Mouse (Mus musculus): Measurements from ENCODE around the gene Apol7a.
"Not testable (repeated sequence)": the region's sequence is repeated elsewhere in the genome, so short reads cannot be mapped to it uniquely, and the experiment has no call there.

Gene Apol7a

DNA sequence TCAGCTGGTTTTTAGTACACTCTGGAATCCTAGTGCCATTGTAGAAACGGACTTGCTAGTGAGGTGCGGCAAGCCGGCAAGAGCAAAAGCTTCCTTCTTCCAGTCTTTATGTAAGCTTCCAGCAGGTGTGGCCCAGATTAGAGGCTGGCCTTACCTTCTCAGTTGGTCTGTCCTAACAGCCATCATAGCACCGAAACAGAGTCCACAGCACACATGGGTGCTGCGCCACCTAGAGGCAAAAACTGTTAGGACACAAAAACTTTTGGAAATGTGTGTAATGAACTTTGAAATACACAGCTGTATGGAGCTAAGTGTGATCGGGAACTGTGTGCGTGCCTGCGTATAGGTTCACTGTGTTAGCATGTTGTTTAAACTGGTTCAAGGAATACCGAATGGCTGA is at the start of gene Apol7a:
Gene Apol7a (minus strand): TSS at position 84 of the 400 bp plus-strand sequence.
- DNase-seq (ENCODE audit: low spot score) = peak; percentile 43

DNA sequence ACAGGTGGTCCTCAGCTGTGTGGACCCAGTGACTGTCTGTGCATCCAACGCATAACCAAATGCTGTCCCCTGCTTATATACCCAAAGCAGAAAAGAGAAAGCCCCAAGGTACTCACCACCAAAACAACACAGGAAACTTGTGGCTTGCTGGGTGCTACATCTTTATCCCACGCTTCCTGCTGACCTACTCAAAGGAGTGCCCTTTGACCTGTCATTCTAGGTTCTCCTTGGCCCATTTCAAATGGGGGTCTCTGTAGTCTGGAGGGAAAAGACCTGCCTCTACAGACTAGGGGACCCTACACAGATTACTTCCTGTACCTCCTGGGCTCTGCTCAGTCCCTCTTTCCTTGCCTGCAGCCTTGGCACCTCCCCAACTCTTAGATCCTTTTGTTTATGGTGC is 48.5 kb upstream of the Apol7a start, which contains the start of gene Apol7b:
Gene Apol7b (minus strand): TSS at position 101 of the 400 bp plus-strand sequence.
- not testable (repeated sequence) for DNase-seq (ENCODE audit: low spot score)

DNA sequence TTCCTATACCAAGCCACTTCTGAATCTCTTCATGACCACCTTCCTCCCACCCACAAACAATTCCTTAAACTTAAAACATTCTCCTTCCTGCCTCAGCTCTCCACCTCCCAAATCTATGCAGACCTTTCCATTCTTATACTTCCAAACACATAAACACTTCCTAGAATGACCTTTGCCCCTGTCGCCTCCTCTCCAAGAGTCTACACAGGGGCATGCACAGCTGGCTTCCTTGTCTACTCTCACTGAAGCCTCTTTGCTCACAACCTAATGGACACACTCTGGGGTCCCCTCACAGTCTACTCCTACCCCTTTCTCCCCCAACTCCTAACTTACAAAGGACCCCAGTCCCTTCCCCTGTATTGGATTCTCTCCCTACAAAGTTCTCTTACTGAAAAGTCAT is 46.8 kb upstream of the Apol7a start:
- DNase-seq (ENCODE audit: low spot score) = not testable (repeated sequence)

DNA sequence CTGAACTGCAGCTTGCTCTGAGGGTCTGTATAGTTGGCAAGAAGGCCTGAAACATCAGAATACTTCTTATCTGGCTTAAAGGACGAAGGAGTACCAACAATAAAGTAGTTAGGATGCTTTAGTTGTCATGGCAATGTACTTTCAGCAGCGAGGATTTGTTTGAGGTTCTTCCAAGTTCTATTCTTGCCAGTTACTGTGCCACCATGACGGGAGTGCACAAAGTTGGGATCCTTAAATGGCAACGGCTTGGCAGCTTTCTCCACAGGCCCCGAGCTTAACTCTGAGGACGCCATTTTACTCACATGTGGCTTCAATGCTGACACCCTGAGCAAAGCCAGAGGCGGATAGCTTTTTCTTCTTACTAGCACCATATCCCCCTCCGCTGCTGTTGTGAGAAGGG is 45.8 kb upstream of the Apol7a start:
- not testable (repeated sequence) for DNase-seq (ENCODE audit: low spot score)

DNA sequence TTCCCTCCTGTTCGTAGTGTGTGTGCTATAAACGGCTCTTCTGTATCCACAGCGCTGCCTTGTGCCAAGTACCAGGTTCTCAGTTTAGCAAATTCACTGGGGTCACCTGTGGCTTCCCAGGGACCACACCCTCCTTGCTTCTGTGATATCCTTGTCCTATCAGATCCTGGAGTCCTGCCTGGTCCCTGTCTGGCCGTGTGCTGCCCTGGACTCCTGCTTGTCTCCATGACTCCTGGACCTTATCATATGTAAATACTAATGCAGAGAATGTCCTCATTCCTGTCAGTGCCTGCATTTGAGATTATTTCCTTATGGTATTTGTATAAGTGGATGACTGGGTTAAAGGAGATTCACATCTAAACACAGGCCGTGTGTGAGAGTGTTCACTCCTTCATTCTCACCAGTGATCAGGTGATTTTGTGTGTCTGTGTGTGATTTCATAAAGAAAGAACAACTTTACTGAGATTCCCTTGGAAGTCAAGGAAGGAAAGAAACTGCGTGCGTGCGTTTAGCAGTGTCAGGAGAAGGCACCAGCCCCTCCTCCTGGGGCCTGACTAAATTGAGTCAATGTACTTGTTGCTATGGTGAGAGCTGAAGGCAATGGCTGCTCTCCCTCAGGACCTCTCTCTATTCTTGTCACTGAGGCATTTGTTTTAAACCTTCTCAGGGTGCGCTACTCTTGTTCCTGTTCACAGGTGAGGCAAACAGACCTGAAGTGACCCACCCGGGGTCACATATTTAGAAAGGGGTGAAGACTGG is 30.0 kb upstream of the Apol7a start:
- DNase-seq (ENCODE audit: low spot score) = not testable (repeated sequence)

DNA sequence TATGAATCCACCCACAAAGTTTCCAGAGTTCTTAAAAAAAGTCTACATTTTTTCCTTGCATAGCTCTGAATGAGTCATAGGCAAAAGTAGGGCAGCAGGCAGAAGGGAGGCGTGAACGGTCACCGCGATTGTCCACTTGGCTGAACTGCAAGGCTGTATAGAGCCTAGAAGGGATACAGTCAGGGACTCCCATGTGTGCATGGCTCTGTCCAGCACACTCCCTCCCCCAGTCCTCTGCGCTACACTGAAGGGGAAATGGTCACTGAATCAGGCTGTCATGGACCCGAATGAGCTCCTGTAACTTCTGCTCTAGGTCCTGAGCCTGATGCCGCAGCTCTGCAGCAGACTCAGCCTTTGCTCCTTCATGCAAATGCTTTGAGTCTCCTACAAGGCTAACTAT is 24.0 kb upstream of the Apol7a start:
- DNase-seq (ENCODE audit: low spot score) = not testable (repeated sequence)

DNA sequence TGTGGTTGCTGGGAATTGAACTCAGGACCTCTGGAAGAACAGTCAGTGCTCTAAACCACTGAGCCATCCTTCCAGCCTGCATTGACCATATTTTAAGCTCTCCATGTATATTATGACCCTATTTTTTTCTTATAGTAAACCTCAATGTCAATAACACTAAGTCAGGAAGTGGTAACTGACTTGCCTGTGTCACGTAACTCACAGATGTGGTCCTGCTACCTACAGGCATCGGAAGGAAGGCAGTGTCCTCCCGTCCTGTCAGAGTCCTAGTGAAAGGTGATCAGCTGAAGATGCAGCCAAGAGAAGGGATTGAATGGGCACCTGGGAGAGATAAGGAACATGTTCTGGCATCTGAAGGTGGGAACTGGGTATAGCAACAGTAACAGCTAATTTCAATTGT is 20.7 kb upstream of the Apol7a start:
- DNase-seq (ENCODE audit: low spot score) = not testable (repeated sequence)

DNA sequence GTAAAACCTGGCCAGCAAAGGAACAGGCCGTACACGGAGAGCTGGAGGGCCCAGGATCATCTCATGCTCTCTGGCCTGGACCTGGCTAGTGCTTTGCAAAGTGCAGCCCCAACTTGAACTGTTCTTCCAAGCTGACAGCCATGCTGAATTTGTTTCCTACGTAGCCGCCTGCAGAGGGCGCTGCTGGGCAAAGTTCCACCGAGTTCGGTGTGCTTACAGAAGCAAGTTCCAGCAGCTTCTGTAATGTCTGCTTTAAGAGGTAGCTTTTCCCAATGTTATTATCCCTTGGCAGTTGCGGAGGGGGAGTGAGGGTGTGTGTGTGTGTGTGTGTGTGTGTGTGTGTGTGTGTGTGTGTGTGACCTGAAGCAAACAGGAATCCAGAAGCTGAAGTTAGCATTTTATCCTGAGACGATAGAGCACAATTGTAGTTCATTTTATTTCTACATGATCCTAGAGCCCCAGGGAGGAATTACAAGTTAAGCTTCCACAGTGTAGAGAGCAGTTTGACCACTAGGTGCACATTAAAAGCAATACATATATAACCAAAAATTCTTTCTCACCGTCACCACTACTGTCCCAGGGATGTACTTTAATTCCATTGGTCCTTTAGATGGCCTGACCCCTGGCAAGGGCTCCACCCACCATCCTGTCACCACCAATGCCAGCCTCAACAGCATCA is 17.9 kb upstream of the Apol7a start:
- DNase-seq (ENCODE audit: low spot score) = not testable (repeated sequence)

DNA sequence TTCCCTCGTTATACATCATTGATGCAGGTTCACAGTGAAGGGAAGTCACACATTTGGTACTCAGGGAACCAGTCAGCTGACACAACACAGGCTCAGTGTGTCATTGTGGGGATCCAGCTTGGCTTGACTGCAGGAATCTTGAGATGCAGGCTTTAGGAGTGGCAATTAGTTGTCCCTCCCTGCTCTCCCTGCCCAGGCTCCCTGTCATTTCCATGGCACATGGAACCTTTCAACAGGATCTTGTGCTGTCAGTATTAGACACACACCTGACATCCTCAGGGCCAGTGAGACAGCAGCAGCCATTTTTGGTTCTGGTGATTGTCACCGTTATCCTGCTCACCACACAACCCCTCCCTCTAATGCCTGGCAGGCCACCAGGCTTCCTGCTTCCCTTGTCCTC is 16.7 kb upstream of the Apol7a start:
- not testable (repeated sequence) for DNase-seq (ENCODE audit: low spot score)

DNA sequence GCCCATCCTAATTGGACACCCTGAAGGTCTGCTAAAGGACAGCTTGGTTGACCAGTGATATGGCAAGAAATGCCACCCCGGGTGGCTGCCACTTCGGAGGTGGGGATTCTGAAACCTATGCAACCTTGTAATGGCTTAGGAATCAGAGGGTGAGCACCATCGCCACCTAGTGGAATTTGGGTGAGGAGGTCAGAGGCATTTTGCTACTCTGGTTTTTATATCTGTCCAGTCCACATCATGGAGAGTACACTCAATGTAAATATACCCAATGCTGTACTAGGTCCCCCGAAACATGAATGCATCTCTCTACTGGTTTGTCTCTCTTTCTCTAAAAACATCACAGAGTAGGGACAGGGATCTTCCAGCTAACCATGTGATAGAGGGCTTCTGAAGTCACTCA is 13.8 kb upstream of the Apol7a start:
- not testable (repeated sequence) for DNase-seq (ENCODE audit: low spot score)

DNA sequence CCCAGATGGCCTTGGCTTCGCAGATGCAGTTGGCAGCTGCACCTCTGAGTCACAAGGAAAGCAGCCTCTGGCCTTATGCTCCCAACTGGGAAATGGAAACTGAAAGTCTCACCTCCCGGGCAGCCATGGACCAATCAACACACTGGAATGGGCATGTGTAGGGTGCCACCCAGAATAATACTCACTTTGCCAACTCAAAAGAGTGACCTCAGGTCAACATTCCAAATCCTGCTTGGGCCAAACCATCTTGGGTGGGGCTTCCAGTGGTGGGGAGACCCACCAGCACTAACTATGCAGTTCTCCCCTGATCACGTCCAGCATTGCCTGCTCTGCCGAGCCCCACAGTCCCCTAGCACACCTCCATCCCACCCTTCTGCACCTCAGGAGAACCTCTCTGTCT is 12.1 kb upstream of the Apol7a start, which contains the start of gene Apol9a:
Gene Apol9a (minus strand): TSS at position 101 of the 400 bp plus-strand sequence.
- not testable (repeated sequence) for DNase-seq (ENCODE audit: low spot score)

DNA sequence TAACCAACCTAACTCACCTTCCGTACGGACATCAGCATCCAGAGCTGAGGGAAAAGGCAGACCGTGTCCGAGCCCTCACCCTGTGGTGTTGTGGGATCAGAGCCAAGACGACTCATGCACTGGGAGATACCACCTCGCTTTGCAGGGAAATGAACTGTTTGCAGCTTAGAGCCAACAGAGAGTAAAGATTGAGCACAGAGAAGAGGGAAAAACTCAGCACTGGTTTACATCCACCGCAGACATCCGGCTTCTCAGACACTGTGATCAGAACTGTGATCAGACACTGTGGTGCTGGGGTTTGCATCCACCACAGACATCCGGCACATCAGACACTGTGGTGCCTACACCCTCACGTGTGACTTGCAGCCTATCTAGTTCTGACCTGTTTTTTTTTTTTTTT is 7.5 kb upstream of the Apol7a start:
- DNase-seq (ENCODE audit: low spot score) = not testable (repeated sequence)

DNA sequence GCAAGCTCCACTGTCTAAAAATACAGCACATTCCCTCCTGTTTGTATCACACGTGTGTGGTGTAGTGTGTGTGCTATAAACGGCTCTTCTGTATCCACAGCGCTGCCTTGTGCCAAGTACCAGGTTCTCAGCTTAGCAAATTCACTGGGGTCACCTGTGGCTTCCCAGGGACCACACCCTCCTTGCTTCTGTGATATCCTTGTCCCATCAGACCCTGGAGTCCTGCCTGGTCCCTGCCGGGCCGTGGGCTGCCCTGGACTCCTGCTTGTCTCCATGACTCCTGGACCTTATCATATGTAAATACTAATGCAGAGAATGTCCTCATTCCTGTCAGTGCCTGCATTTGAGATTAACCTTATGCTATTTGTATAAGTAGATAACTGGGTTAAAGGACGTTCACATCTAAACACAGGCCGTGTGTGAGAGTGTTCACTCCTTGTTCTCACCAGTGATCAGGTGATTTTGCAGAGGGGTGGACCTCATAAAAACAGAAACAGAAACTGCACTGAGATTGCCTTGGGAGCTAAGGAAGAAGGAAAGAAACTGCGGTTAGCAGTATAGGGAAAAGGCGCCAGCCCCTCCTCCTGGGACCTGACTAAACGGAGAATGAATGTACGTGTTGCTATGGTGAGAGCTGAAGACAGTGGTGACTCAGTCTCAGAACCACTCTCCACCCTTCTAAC is 1.3 kb downstream of the Apol7a start:
- DNase-seq (ENCODE audit: low spot score) = peak; percentile 36

DNA sequence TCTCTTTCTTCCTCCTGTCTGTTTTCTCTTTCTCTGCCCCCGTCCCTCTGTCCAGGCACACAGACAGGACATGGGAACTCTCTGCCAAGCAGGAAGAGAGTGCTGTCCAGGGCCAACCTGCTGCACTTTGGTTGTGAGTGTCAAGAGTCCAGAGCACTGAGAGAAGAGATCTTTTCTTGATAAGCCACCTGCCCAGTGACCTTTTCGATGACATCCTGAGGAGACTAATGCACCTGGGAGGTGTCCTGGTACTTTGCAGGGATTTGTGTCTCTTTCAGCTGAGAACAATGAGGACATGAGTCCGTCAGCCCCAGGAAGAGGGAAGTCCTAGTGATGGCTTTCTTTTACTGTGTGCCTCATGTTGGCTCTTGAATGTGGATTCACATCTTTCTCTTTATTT is 5.1 kb downstream of the Apol7a start:
- not testable (repeated sequence) for DNase-seq (ENCODE audit: low spot score)

DNA sequence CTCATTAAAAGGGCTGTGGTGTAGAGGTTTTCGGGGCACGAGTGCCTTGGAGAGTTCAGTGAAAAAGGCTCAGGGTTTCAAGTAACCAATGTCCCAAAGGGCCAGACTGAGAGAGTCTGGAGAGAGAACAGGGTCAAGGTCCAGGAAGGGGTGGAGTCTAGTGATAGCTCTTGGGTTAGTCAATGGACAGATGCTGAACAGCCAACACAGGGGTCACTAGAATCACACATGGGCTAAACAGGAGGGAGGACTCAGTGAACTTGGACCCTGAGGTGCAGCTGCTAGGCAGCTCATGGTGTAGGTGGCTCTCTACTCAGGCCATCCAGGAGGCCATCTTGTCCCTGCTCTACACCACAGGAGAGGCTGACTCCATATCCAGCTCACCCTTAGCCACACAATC is 11.4 kb downstream of the Apol7a start:
- DNase-seq (ENCODE audit: low spot score) = no peak

DNA sequence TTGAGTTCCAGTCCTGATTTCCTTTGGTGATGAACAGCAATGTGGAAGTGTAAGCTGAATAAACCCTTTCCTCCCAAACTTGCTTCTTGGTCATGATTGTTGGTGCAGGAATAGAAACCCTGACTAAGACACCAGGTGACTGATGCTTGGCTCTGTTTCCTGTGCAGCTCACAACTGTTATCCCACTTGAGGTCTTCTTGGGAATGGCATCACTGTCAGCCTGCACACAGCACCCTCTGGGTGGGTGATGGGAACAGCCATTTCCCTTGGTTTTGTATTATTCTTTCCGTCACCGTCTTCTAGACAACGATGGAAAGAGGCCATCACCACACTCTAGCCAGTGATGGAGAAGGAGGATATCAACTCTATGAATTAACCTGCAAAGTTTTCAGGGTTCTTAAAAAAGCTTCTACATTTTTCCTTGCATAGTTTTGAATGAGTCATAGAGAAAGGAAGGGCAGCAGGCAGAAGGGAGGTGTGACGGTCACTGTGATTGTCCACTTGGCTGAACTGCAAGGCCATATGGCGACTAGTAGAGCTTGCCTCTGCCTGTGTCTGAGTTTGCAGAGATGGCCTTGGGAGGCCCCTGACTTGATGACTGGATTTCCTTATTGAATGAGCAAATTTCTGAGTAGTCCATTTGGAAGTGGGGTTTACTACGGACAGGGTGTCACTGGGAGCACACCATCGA is 14.4 kb downstream of the Apol7a start:
- no peak for DNase-seq (ENCODE audit: low spot score)

DNA sequence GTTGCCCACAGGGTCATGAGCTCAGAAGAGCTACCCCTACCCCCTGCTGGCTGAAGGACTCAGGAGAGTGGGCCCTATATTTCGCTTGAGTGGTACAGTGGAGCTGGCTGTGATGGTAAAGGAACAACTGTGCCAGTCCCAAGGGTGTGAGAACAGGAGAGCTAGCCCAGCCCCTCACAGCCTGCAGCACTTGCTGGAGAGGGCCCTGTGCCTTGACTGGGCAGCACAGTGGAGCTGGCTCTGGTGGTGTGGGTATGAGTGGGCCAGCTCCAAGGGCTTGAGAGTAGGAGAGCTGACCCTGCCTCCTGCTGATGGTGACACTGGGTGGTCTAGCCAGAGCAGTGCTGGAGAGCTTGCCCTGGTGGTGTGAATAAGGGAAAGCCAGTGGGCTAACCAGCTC is 16.0 kb downstream of the Apol7a start:
- no peak for DNase-seq (ENCODE audit: low spot score)

DNA sequence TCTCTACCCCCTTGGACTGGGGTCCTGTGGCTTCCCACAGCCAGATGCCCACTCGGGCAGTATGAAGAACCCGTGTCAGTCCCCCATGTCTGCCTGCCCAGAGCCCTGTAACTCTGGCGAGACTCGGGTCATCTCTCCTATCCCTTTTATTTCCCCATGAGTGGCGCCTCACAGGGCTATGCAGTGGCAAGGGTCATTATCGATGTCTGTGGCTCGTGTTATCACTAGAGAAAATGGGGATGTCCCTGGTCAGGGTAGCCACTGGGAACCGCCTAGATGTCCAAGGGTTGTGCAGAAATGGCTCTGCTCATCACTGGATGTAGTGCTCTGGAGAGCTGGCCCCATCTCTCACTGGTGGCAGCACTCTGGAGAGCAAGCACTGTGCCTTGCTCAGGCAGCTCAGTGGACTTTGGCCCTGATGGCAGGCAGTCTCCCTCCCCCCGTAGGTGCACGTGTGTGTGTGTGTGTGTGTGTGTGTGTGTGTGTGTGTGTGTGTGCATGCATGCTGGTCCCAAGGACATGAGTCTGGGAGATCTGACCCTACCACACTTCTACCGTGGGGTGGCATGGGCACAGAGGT is 16.5 kb downstream of the Apol7a start:
- no peak for DNase-seq (ENCODE audit: low spot score)

DNA sequence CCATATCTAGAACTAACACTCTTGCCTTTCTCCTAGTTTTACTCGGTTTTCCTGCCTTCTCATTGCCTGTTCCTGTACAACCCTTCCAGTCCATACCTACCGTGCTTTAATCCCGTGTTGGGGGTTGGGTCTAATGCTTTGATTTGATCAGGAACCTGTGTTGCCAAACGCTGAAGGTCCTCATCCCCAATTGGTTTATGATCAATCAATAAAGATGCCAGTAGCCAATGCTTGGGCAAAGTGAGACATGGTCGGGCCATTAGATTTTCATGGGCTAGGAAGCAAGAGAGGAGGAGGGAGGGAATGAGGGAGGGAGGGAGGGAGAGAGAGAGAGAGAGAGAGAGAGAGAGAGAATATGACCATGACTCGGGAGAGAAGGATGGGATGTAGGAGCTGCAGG is 17.4 kb downstream of the Apol7a start:
- no peak for DNase-seq (ENCODE audit: low spot score)

DNA sequence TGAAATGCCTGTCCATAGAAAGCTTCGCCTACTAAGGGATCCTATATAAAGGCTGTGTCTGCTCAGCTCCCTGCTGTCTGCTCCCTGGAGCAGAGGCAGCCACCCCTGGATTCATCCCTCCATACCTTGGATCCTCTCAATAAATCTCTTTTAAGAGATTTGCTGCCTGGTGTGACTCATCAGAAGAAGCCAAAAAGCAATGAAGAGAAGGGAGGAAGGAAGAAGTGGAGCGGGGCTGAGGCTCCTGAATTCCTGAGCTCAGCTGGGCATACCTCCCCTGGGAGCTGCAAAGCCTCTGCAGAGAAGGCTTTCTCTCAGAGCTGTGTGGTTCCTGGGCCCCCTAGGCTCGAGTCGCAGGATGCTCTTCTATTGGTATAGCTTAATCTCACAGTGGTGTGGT is 19.0 kb downstream of the Apol7a start:
- no peak for DNase-seq (ENCODE audit: low spot score)

DNA sequence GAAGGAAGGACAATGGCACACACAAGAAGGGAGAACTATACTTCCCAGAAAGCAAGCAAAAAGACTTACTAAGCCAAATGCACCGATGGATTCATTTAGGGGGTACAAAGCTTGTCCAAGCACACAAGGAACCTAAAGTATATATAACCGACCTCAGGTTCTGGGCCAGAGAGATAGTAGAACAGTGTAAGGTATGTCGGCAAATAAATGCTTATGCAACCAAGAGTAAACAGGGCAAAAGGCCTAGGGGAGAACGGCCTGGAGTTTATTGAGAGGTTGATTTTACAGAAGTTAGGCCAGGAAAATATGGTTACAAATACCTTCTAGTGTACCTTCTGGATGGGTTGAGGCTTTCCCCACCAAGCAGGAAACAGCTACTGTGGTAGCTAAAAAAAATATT is 21.5 kb downstream of the Apol7a start:
- no peak for DNase-seq (ENCODE audit: low spot score)

DNA sequence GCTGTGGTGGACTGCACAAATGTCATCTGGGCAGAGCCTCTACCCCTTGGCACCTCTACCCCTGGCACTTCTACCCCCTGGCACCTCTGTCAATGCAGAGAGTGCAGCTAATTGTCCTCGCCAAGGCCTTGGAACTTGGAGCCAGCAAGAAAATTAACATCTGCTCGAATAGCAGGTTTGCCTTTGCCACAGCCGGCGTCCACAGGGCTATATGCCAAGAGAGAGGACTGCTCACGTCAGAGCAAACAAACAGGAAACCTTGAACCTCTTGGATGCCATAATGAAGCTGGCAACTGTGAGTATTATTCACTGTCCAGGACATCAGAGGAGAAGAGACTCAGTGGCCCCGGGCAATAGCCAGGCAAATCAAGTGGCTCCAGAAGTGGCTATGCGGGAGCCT is 22.0 kb downstream of the Apol7a start:
- DNase-seq (ENCODE audit: low spot score) = no peak
